Mouse (Mus musculus): Measurements from ENCODE around the gene Dip2a. TPM values are rescaled to one million over a fixed set of nuclear protein-coding genes. Genes with fewer than 3 reads are reported as not detected.

The Dip2a gene
- polyA plus RNA-seq, 1 experiment from 2014 or later, result 6.9 TPM

- Histone ChIP-seq H3K27me3 (replicated peaks; ENCODE audit: low read depth, poor library complexity, severe bottlenecking) (no peaks in the 10 kb centered on the region), H3K36me3 (replicated peaks) (peaks cover 79% of the 10 kb centered on the region), H3K9me3 (no peaks in the 10 kb centered on the region), H3K4me3 (no peak overlapping the region), H3K27ac (replicated peaks) (no peak overlapping the region), H3K4me1 (no peaks in the 10 kb centered on the region)
- no peak for DNase-seq (ENCODE audit: low spot score)
- 89% methylated on average over 3 of the region's 3 CpGs for WGBS
These were observed 55.0 kb downstream of the Dip2a start for GRCm38 (mm10) chr10:76289936-76290671.

GRCm38 (mm10) chr10:76289052-76289451 lies 56.0 kb downstream of the Dip2a start:
- H3K4me3 ChIP-seq, result no peak overlapping the region
- H3K9me3 ChIP-seq, result no peaks in the 10 kb centered on the region
- DNase-seq (ENCODE audit: low spot score), result no peak
- no peaks in the 10 kb centered on the region for H3K27me3 ChIP-seq (replicated peaks; ENCODE audit: low read depth, poor library complexity, severe bottlenecking)
- H3K36me3 ChIP-seq (replicated peaks), result peaks cover 79% of the 10 kb centered on the region
- WGBS, result 87% methylated on average over 5 of the region's 5 CpGs
- H3K4me1 ChIP-seq, result no peaks in the 10 kb centered on the region
- H3K27ac ChIP-seq (replicated peaks), result no peak overlapping the region

- DNase-seq (ENCODE audit: low spot score), result no peak
- Histone ChIP-seq H3K9me3 (no peaks in the 10 kb centered on the region), H3K4me3 (no peak overlapping the region), H3K27me3 (replicated peaks; ENCODE audit: low read depth, poor library complexity, severe bottlenecking) (no peaks in the 10 kb centered on the region), H3K36me3 (replicated peaks) (peaks cover 79% of the 10 kb centered on the region), H3K27ac (replicated peaks) (no peak overlapping the region), H3K4me1 (no peaks in the 10 kb centered on the region)
- 66% methylated on average over 11 of the region's 11 CpGs for WGBS
These were observed 56.7 kb downstream of the Dip2a start for GRCm38 (mm10) chr10:76288268-76288993.

GRCm38 (mm10) chr10:76278541-76279097 lies 66.5 kb downstream of the Dip2a start:
- H3K9me3 ChIP-seq, result no peaks in the 10 kb centered on the region
- H3K27ac ChIP-seq (replicated peaks), result no peak overlapping the region
- WGBS, result 71% methylated on average over 5 of the region's 5 CpGs
- H3K4me1 ChIP-seq, result no peaks in the 10 kb centered on the region
- peaks cover 68% of the 10 kb centered on the region for H3K36me3 ChIP-seq (replicated peaks)
- H3K27me3 ChIP-seq (replicated peaks; ENCODE audit: low read depth, poor library complexity, severe bottlenecking), result no peaks in the 10 kb centered on the region
- H3K4me3 ChIP-seq, result no peak overlapping the region
- DNase-seq (ENCODE audit: low spot score), result no peak

GRCm38 (mm10) chr10:76275256-76275655 lies 69.8 kb downstream of the Dip2a start:
- H3K4me1 ChIP-seq, result no peaks in the 10 kb centered on the region
- DNase-seq (ENCODE audit: low spot score), result no peak
- H3K27me3 ChIP-seq (replicated peaks; ENCODE audit: low read depth, poor library complexity, severe bottlenecking), result no peaks in the 10 kb centered on the region
- no peak overlapping the region for H3K27ac ChIP-seq (replicated peaks)
- no peaks in the 10 kb centered on the region for H3K9me3 ChIP-seq
- H3K36me3 ChIP-seq (replicated peaks), result peaks cover 79% of the 10 kb centered on the region
- 83% methylated on average over 10 of the region's 10 CpGs for WGBS
- no peak overlapping the region for H3K4me3 ChIP-seq

GRCm38 (mm10) chr10:76271238-76271637 lies 73.9 kb downstream of the Dip2a start:
- no peaks in the 10 kb centered on the region for H3K27me3 ChIP-seq (replicated peaks; ENCODE audit: low read depth, poor library complexity, severe bottlenecking)
- no peak overlapping the region for H3K4me3 ChIP-seq
- no peak overlapping the region for H3K27ac ChIP-seq (replicated peaks)
- H3K4me1 ChIP-seq, result no peaks in the 10 kb centered on the region
- peak; percentile 57 for DNase-seq (ENCODE audit: low spot score)
- WGBS, result 49% methylated on average over 8 of the region's 8 CpGs
- peaks cover 91% of the 10 kb centered on the region for H3K36me3 ChIP-seq (replicated peaks)
- no peaks in the 10 kb centered on the region for H3K9me3 ChIP-seq

GRCm38 (mm10) chr10:76262431-76262830 lies 82.7 kb downstream of the Dip2a start:
- WGBS, result 65% methylated on average over 4 of the region's 4 CpGs
- Histone ChIP-seq H3K4me1 (peaks cover 23% of the 10 kb centered on the region), H3K27ac (replicated peaks) (no peak overlapping the region; the same call in 1 of the 2 replicates), H3K4me3 (no peak overlapping the region), H3K9me3 (no peaks in the 10 kb centered on the region), H3K27me3 (replicated peaks; ENCODE audit: low read depth, poor library complexity, severe bottlenecking) (no peaks in the 10 kb centered on the region), H3K36me3 (replicated peaks) (peaks cover 33% of the 10 kb centered on the region)
- no peak for DNase-seq (ENCODE audit: low spot score)

GRCm38 (mm10) chr10:76261447-76261846 lies 83.6 kb downstream of the Dip2a start:
- peaks cover 23% of the 10 kb centered on the region for H3K4me1 ChIP-seq
- DNase-seq (ENCODE audit: low spot score), result no peak
- H3K27me3 ChIP-seq (replicated peaks; ENCODE audit: low read depth, poor library complexity, severe bottlenecking), result no peaks in the 10 kb centered on the region
- peaks cover 26% of the 10 kb centered on the region for H3K36me3 ChIP-seq (replicated peaks)
- no peak overlapping the region for H3K27ac ChIP-seq (replicated peaks)
- WGBS, result 76% methylated on average over 3 of the region's 3 CpGs
- H3K9me3 ChIP-seq, result no peaks in the 10 kb centered on the region
- no peak overlapping the region for H3K4me3 ChIP-seq

GRCm38 (mm10) chr10:76260358-76261059 lies 84.6 kb downstream of the Dip2a start:
- 62% methylated on average over 11 of the region's 11 CpGs for WGBS
- H3K4me3 ChIP-seq, result no peak overlapping the region

GRCm38 (mm10) chr10:76259566-76260232 lies 85.4 kb downstream of the Dip2a start:
- DNase-seq (ENCODE audit: low spot score), result peak; percentile 52
- peaks cover 10% of the 10 kb centered on the region for H3K36me3 ChIP-seq (replicated peaks)

More at GRCm38 (mm10) chr10:76260358-76261059, 84.6 kb downstream of the Dip2a start:
- Histone ChIP-seq H3K27ac (replicated peaks) (no peak overlapping the region; the same call in 1 of the 2 replicates), H3K27me3 (replicated peaks; ENCODE audit: low read depth, poor library complexity, severe bottlenecking) (no peaks in the 10 kb centered on the region), H3K4me1 (peaks cover 23% of the 10 kb centered on the region), H3K9me3 (no peaks in the 10 kb centered on the region), H3K36me3 (replicated peaks) (peaks cover 18% of the 10 kb centered on the region)
- no peak for DNase-seq (ENCODE audit: low spot score)

GRCm38 (mm10) chr10:76257719-76258390 lies 87.2 kb downstream of the Dip2a start:
- H3K27me3 ChIP-seq (replicated peaks; ENCODE audit: low read depth, poor library complexity, severe bottlenecking), result no peaks in the 10 kb centered on the region
- H3K4me1 ChIP-seq, result peaks cover 27% of the 10 kb centered on the region
- DNase-seq (ENCODE audit: low spot score), result no peak
- H3K4me3 ChIP-seq, result no peak overlapping the region
- no peaks in the 10 kb centered on the region for H3K9me3 ChIP-seq
- H3K36me3 ChIP-seq (replicated peaks), result peaks cover 5% of the 10 kb centered on the region; the same call in 1 of the 2 replicates
- H3K27ac ChIP-seq (replicated peaks), result no peak overlapping the region
- WGBS, result 87% methylated on average over 12 of the region's 12 CpGs

More at GRCm38 (mm10) chr10:76259566-76260232, 85.4 kb downstream of the Dip2a start:
- Histone ChIP-seq H3K27me3 (replicated peaks; ENCODE audit: low read depth, poor library complexity, severe bottlenecking) (no peaks in the 10 kb centered on the region), H3K4me3 (no peak overlapping the region), H3K27ac (replicated peaks) (no peak overlapping the region), H3K9me3 (no peaks in the 10 kb centered on the region), H3K4me1 (peaks cover 23% of the 10 kb centered on the region)
- WGBS, result 75% methylated on average over 18 of the region's 18 CpGs
